Mouse (Mus musculus) liver, embryonic 11.5 days (tissue): ENCODE results near the gene Ssbp3. TPM values are rescaled to one million over a fixed set of nuclear protein-coding genes. Genes with fewer than 3 reads are reported as not detected.

Source experiments
- ATAC-seq: fragments of 200-750 bp; cut with Nextera tagmentation; replicated peaks from 2 replicates; pipeline ENCODE4 v1.8.0; 2017; ENCODE audit warnings: moderate number of reproducible peaks, mild to moderate bottlenecking, moderate TSS enrichment, moderate library complexity; ENCODE audit not compliant: low FRiP score
- DNase-seq: peaks from one replicate; pipeline ENCODE4 v3.0.0-alpha.2; 2017; ENCODE audit warnings: low spot score
- H3K27ac ChIP-seq: fragments of 300-500 bp; sonication (generic); 2 replicates; pipeline ENCODE4 v1.5.1; 2014; ENCODE audit warnings: mild to moderate bottlenecking, low read depth, low read length, control low read depth
- H3K27me3 ChIP-seq: fragments of 300-500 bp; sonication (generic); replicated peaks from 2 replicates; pipeline ENCODE4 v1.6.1; 2014; ENCODE audit warnings: low read length, mixed read lengths; ENCODE audit not compliant: control insufficient read depth, insufficient read depth
- H3K36me3 ChIP-seq: fragments of 300-500 bp; sonication (generic); 2 replicates; pipeline ENCODE4 v1.6.1; 2014; ENCODE audit warnings: mild to moderate bottlenecking, low read length, moderate library complexity, mixed read lengths; ENCODE audit not compliant: control insufficient read depth, insufficient read depth
- H3K4me1 ChIP-seq: fragments of 300-500 bp; sonication (generic); replicated peaks from 2 replicates; pipeline ENCODE4 v1.6.1; 2014; ENCODE audit warnings: low read length, mixed read lengths; ENCODE audit not compliant: control insufficient read depth, insufficient read depth
- H3K4me2 ChIP-seq: fragments of 300-500 bp; sonication (generic); 2 replicates; pipeline ENCODE4 v1.6.1; 2014; ENCODE audit warnings: mild to moderate bottlenecking, control low read depth, moderate library complexity
- H3K4me3 ChIP-seq: fragments of 300-500 bp; sonication (generic); 2 replicates; pipeline ENCODE4 v1.5.1; 2014; ENCODE audit warnings: low read depth, low read length, control low read depth
- H3K9ac ChIP-seq: fragments of 300-500 bp; sonication (generic); 2 replicates; pipeline ENCODE4 v1.6.1; 2014; ENCODE audit warnings: low read depth, low read length, control low read depth
- H3K9me3 ChIP-seq: fragments of 300-500 bp; sonication (generic); 2 replicates; pipeline ENCODE4 v1.6.1; 2016; ENCODE audit warnings: low read length, inconsistent platforms, mixed read lengths; ENCODE audit not compliant: control insufficient read depth
- WGBS: fragments of 180-500 bp; shearing (Covaris S2); extraction: QIAGEN DNeasy Blood & Tissue Kit; methylation state at CpG from one replicate; pipeline ENCODE4 v1.1.7; 2014; 5-methylcytosine and 5-hydroxymethylcytosine counted together
- polyA plus RNA-seq: library from polyadenylated mRNA; unstranded; fragments of >200 nt; fragmentation: Nextera tagmentation; extraction: Ambion mirVana; gene quantifications from 2 replicates; pipeline ENCODE4 v1.2.1, GENCODE M21; 2014

Ssbp3 gene
- polyA plus RNA-seq, 1 experiment from 2014 or later, result 89.0 TPM

DNA sequence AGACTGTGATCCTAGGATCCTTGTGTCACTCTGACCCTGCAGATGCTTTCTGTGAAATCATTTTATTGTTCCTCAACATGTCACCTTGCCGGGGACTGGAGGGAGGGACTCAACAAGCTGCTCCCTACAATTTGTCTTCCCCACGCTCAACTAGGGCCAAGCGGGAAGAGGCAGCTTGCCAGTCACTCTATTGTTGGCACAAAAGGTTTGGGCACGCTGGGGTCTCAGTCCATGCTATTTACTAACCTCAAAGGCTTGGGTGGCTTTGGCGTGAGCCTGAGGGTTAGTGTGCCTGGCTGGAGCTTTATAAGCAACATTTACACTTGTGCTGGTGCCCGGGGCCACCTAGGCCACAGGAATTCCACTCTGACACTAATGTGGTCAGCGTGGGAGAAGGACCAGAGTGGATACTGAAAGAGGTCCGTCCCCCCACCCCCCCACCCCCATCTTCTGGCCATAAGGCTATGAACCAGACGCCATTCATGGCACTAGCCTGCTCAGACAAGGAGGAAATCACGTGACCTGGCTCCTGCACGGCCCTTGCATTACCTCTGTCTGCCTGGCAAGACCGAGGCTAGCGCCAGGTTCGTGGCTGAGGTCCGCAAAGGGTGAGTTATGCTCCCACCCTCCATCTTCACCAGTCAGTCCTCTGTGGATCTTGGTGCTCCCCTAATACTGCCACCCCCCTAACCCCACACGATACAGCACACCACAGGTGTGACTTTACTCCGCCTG is 188.5 kb downstream of the Ssbp3 start:
- Histone ChIP-seq H3K9me3 (no peaks in the 10 kb centered on the region), H3K27ac (no peak overlapping the region), H3K4me3 (no peak overlapping the region), H3K4me1 (peaks cover 3% of the 10 kb centered on the region), H3K36me3 (no peaks in the 10 kb centered on the region), H3K27me3 (no peaks in the 10 kb centered on the region), H3K4me2 (no peak overlapping the region), H3K9ac (no peak overlapping the region)
- DNase-seq (no peak), ATAC-seq (no peak)
- WGBS, result 73% methylated on average over 17 of the region's 17 CpGs

Other genes starting within 250 kb of the Ssbp3 start
- gene Ttc4, start 231.8 kb upstream of the Ssbp3 start, polyA plus RNA-seq, result 72.3 and 74.8 TPM in 2 replicates
- gene Mroh7, start 179.8 kb upstream of the Ssbp3 start, polyA plus RNA-seq, result 0.22 TPM in 2 replicates
- 0.11 TPM in 1 of 2 replicates, not detected in the other for gene Fam151a, start 176.8 kb upstream of the Ssbp3 start, polyA plus RNA-seq
- 2.9 and 3.9 TPM in 2 replicates for gene Acot11, start 105.7 kb upstream of the Ssbp3 start, polyA plus RNA-seq
- gene Mrpl37, start 156.2 kb downstream of the Ssbp3 start, polyA plus RNA-seq, result 122 and 128 TPM in 2 replicates
- gene Cyb5rl, start 156.3 kb downstream of the Ssbp3 start, polyA plus RNA-seq, result 5.7 and 5.9 TPM in 2 replicates
- gene Cdcp2, start 186.2 kb downstream of the Ssbp3 start, polyA plus RNA-seq, result not detected in 2 replicates